Mouse (Mus musculus) embryonic facial prominence, embryonic 15.5 days (tissue): ENCODE data around the gene Rtl1. TPM values are rescaled to one million over a fixed set of nuclear protein-coding genes. Genes with fewer than 3 reads are reported as not detected.

Experiments used
- ATAC-seq: fragments of 200-750 bp; cut with Nextera tagmentation; 2 replicates; pipeline ENCODE4 v1.8.0; 2017; ENCODE audit warnings: low read depth, moderate TSS enrichment; ENCODE audit not compliant: insufficient number of reproducible peaks, low FRiP score, low TSS enrichment
- H3K27ac ChIP-seq: fragments of 300-500 bp; sonication (generic); replicated peaks from 2 replicates; pipeline ENCODE4 v1.5.1; 2015; ENCODE audit warnings: mild to moderate bottlenecking, inconsistent platforms
- H3K27me3 ChIP-seq: fragments of 300-500 bp; sonication (generic); 2 replicates; pipeline ENCODE4 v1.6.1; 2015; ENCODE audit warnings: inconsistent platforms
- H3K36me3 ChIP-seq: fragments of 300-500 bp; sonication (generic); 2 replicates; pipeline ENCODE4 v1.6.1; 2015; ENCODE audit warnings: mild to moderate bottlenecking, inconsistent platforms
- H3K4me1 ChIP-seq: fragments of 300-500 bp; sonication (generic); 2 replicates; pipeline ENCODE4 v1.6.1; 2015; ENCODE audit warnings: inconsistent platforms
- H3K4me2 ChIP-seq: fragments of 300-500 bp; sonication (generic); replicated peaks from 2 replicates; pipeline ENCODE4 v1.6.1; 2015; ENCODE audit warnings: mild to moderate bottlenecking, inconsistent platforms
- H3K4me3 ChIP-seq: fragments of 300-500 bp; sonication (generic); replicated peaks from 2 replicates; pipeline ENCODE4 v1.5.1; 2015; ENCODE audit warnings: mild to moderate bottlenecking, inconsistent platforms
- H3K9ac ChIP-seq: fragments of 300-500 bp; sonication (generic); 2 replicates; pipeline ENCODE4 v1.6.1; 2015; ENCODE audit warnings: inconsistent platforms
- H3K9me3 ChIP-seq: fragments of 300-500 bp; sonication (generic); replicated peaks from 2 replicates; pipeline ENCODE4 v1.6.1; 2016; ENCODE audit warnings: inconsistent platforms
- WGBS: fragments of 180-500 bp; shearing (Covaris S2); methylation state at CpG from one replicate; pipeline ENCODE4 v1.1.7; 2015; 5-methylcytosine and 5-hydroxymethylcytosine counted together
- microRNA counts: library from miRNA; unstranded; fragments of <30 nt; microRNA quantifications from one replicate; lab custom pipeline; 2016
- microRNA-seq: library from miRNA; unstranded; fragments of <30 nt; microRNA quantifications from one replicate; pipeline ENCODE4, GENCODE M21; 2016; ENCODE audit warnings: borderline number of aligned reads
- polyA plus RNA-seq: library from polyadenylated mRNA; unstranded; fragments of >200 nt; fragmentation: Nextera tagmentation; extraction: Ambion mirVana; gene quantifications from 2 replicates; pipeline ENCODE4 v1.2.1, GENCODE M21; 2015

Gene Rtl1
- polyA plus RNA-seq, 1 experiment from 2014 or later: 3.6 TPM

DNA sequence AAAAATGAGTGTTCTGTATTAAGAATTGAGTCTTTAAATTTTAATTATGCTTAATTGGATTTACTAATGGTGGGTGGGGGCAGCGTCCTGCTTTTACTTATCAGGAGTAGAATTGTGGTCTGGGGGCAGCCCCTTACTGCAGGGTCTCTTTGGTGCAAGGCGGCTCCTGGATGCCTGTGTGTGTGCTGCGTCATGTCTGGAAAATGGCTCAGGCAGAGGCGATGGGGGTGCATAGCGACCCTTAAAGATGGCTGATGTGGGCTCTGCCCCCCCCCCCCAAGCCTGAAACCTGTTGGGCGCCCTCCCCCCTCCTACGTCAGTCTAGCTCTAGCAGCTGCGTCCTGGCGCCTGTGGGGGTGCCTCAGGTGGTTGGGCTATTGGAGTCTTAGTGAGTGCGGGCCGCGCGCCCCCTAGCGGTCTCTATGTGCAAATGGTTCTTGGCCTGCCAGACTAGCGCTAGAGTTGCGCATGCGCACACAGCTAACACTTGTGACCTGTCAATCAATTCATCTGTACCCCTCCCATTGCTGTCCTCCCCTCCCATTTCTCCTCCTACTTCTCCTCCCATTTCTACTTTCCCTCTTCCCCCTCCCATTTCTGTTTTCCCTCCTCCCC, 57.4 kb downstream of the Rtl1 start:
- Histone ChIP-seq H3K4me1 (peaks cover 8% of the 10 kb centered on the region; the same call in 1 of the 2 replicates), H3K9ac (no peak overlapping the region), H3K27me3 (no peaks in the 10 kb centered on the region), H3K4me3 (peak overlapping the region; percentile 50), H3K27ac (no peak overlapping the region), H3K36me3 (peaks cover 8% of the 10 kb centered on the region), H3K9me3 (peaks cover 22% of the 10 kb centered on the region), H3K4me2 (no peak overlapping the region)
- 48% methylated on average over 17 of the region's 17 CpGs for WGBS
- peak; percentile 52 for ATAC-seq

DNA sequence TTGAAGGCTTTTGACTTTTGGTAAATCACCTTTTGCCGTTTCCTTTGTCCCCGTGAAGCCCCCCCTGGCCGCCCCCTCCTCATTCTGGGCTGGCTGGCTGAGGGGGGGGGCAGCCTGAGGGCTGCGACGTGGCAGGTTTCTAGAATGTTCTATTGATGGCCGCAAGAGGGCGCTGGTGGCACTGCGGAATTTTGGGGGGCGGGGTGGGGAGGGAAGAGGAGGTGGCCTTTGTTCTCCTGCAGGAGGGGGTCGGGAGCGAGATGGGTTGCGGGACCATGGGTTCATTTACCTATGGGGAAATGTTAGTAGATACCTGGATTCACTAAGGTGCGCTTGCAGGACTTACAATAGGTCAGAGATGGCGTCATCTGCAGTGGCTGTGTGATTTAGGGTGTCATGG, 58.1 kb downstream of the Rtl1 start:
- H3K4me1 ChIP-seq: peaks cover 8% of the 10 kb centered on the region; the same call in 1 of the 2 replicates
- H3K27ac ChIP-seq: peak overlapping the region; percentile 74
- H3K27me3 ChIP-seq: no peaks in the 10 kb centered on the region
- H3K36me3 ChIP-seq: peaks cover 5% of the 10 kb centered on the region
- H3K4me2 ChIP-seq: peak overlapping the region; percentile 40
- 48% methylated on average over 14 of the region's 14 CpGs for WGBS
- peaks cover 27% of the 10 kb centered on the region for H3K9me3 ChIP-seq
- H3K4me3 ChIP-seq: peak overlapping the region; percentile 50
- peak overlapping the region; percentile 40; the same call in 1 of the 2 replicates for H3K9ac ChIP-seq
- ATAC-seq: no peak

DNA sequence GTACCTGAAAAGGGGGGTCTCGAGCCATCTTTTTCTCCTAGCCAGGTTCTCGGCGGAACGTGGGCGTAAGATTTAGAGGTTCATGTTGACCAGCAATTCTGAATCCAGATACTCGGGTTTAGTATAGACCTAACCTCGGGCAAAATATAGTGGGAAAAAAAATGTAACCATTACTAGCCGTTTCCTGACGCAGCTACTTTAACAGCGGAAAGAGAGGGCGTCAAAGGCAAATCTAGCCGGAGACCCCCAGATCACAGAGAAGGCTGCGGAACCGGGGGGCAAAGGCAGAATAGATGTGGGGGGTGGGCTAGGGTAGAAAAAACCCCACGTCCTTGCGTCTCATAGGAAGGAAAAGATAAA, 58.6 kb downstream of the Rtl1 start:
- peak overlapping the region; percentile 50 for H3K4me3 ChIP-seq
- H3K27ac ChIP-seq: peak overlapping the region; percentile 74
- peak overlapping the region; percentile 40 for H3K4me2 ChIP-seq
- peak overlapping the region; percentile 40 for H3K9ac ChIP-seq
- H3K9me3 ChIP-seq: peaks cover 30% of the 10 kb centered on the region
- 51% methylated on average over 16 of the region's 16 CpGs for WGBS
- H3K4me1 ChIP-seq: peaks cover 7% of the 10 kb centered on the region; the same call in 1 of the 2 replicates
- no peak for ATAC-seq
- H3K36me3 ChIP-seq: peaks cover 3% of the 10 kb centered on the region
- no peaks in the 10 kb centered on the region for H3K27me3 ChIP-seq

DNA sequence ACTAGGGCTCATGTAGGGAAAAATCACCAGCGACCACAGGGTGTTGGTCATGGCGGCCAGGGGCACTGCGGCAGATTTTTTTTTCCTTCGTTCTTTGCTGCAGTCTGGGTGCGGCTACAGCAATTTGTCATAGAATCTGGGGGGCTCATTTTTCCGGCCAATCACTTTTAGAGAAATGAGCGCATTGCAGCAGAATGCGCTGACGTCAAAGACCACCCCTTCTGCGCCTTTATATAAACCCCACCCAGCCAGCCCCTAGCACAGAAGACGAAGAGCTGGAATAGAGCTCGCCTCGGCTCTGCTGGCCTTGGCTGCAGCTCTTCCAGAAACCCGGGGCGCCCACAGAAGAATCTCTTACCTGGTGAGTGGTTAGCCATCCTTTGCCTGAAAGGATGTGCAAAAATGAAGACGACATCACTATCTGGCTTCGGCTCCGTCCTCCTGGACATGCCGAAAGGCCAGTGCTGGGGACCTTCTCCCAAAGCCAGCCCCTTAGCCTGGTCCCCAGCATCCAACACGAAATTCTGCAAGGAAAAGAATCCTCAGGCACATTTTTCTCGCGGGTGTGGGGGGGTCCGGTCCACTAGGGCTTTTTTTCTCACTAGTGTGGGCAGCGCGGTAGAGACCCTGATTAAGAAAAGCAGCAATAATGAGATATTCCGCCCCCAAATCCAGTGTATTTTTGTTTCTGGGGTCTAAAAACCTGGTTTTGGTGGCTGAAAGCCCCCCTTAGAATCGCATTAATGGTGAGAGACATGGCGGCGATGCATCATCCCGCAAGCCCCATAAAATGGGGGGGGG, 59.2 kb downstream of the Rtl1 start:
- H3K4me3 ChIP-seq: peak overlapping the region; percentile 50
- peak; percentile 68; the same call in 1 of the 2 replicates for ATAC-seq
- H3K27ac ChIP-seq: peak overlapping the region; percentile 80
- no peaks in the 10 kb centered on the region for H3K36me3 ChIP-seq
- peak overlapping the region; percentile 40 for H3K4me2 ChIP-seq
- H3K4me1 ChIP-seq: peaks cover 1% of the 10 kb centered on the region; the same call in 1 of the 2 replicates
- H3K9ac ChIP-seq: peak overlapping the region; percentile 40
- no peaks in the 10 kb centered on the region for H3K27me3 ChIP-seq
- WGBS: 49% methylated on average over 30 of the region's 30 CpGs
- H3K9me3 ChIP-seq: peaks cover 30% of the 10 kb centered on the region

DNA sequence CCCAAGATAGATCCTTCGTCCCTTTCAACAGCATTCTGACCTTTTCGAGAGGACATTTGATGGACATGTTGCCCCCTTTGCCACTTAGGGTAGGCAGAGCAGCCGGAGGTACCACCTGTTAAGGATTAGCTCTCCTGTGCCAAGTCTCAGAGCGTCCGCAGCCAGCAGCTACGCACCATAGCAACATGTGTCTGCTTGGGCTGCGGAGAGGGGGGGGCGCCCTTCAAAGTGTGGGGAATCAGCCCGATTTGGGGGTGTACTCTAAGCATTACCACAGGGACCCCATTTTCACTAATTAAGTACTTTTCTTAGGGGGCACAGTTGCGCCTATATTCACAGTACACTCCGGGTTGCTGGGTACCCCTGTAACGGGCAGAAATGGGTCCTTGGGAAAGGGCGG, 60.2 kb downstream of the Rtl1 start:
- Histone ChIP-seq H3K4me2 (peak overlapping the region; percentile 40), H3K27ac (peak overlapping the region; percentile 80), H3K9me3 (peaks cover 30% of the 10 kb centered on the region), H3K4me3 (peak overlapping the region; percentile 50), H3K27me3 (no peaks in the 10 kb centered on the region), H3K4me1 (peaks cover 5% of the 10 kb centered on the region; the same call in 1 of the 2 replicates), H3K36me3 (no peaks in the 10 kb centered on the region), H3K9ac (no peak overlapping the region)
- ATAC-seq: no peak
- 50% methylated on average over 13 of the region's 13 CpGs for WGBS

MicroRNA genes within 50 kb of the gene (microRNA counts, 519-probe panel; counts per million panel counts)
- 1,678 counts per million, percentile 19 among the panel's probes with 10 or more counts for microRNA mmu-miR-1188 (lab: Ali Mortazavi, UCI)
- 3,865 counts per million, percentile 91 among the panel's probes with 10 or more counts for microRNA mmu-miR-127 (lab: Ali Mortazavi, UCI)
- microRNA mmu-miR-136 (lab: Ali Mortazavi, UCI): 4,002 counts per million, percentile 93 among the panel's probes with 10 or more counts
- microRNA mmu-miR-1906 (lab: Ali Mortazavi, UCI): 2,001 counts per million, percentile 39 among the panel's probes with 10 or more counts
- 1,699 counts per million, percentile 20 among the panel's probes with 10 or more counts for microRNA mmu-miR-337-3p (lab: Ali Mortazavi, UCI)
- microRNA mmu-miR-337-5p (lab: Ali Mortazavi, UCI): 1,699 counts per million, percentile 20 among the panel's probes with 10 or more counts
- 887 counts per million, percentile 3 among the panel's probes with 10 or more counts for microRNA mmu-miR-341 (lab: Ali Mortazavi, UCI)
- 2,476 counts per million, percentile 57 among the panel's probes with 10 or more counts for microRNA mmu-miR-370 (lab: Ali Mortazavi, UCI)
- 3,597 counts per million, percentile 85 among the panel's probes with 10 or more counts for microRNA mmu-miR-431 (lab: Ali Mortazavi, UCI)
- microRNA mmu-miR-432 (lab: Ali Mortazavi, UCI): not detected
- microRNA mmu-miR-433 (lab: Ali Mortazavi, UCI): 3,349 counts per million, percentile 79 among the panel's probes with 10 or more counts
- 3,665 counts per million, percentile 87 among the panel's probes with 10 or more counts for microRNA mmu-miR-434-3p (lab: Ali Mortazavi, UCI)
- 2,806 counts per million, percentile 67 among the panel's probes with 10 or more counts for microRNA mmu-miR-434-5p (lab: Ali Mortazavi, UCI)
- microRNA mmu-miR-493 (lab: Ali Mortazavi, UCI): 2,318 counts per million, percentile 52 among the panel's probes with 10 or more counts
- 1,032 counts per million, percentile 5 among the panel's probes with 10 or more counts for microRNA mmu-miR-540-3p (lab: Ali Mortazavi, UCI)
- microRNA mmu-miR-540-5p (lab: Ali Mortazavi, UCI): not detected
- microRNA mmu-miR-665 (lab: Ali Mortazavi, UCI): 942 counts per million, percentile 4 among the panel's probes with 10 or more counts
- not detected for microRNA mmu-miR-673-3p (lab: Ali Mortazavi, UCI)
- microRNA mmu-miR-673-5p (lab: Ali Mortazavi, UCI): 2,049 counts per million, percentile 42 among the panel's probes with 10 or more counts
- 1,547 counts per million, percentile 13 among the panel's probes with 10 or more counts for microRNA mmu-miR-770-3p (lab: Ali Mortazavi, UCI)
- 1,417 counts per million, percentile 10 among the panel's probes with 10 or more counts for microRNA mmu-miR-770-5p (lab: Ali Mortazavi, UCI)

Small RNA genes within 50 kb of the gene (microRNA-seq; reads per million reads assigned to microRNA genes)
- not detected for gene Gm23912
- 6.6 reads per million, percentile 25 among the genes with 10 or more reads in this experiment for gene Mir1188
- gene Mir127: 8,933 reads per million, percentile 94 among the genes with 10 or more reads in this experiment
- not detected for gene Mir136
- not detected for gene Mir1906-1
- gene Mir3070a: 3.1 reads per million, percentile 14 among the genes with 10 or more reads in this experiment
- not detected for gene Mir3070b
- gene Mir3071: not detected
- gene Mir337: not detected
- 682 reads per million, percentile 73 among the genes with 10 or more reads in this experiment for gene Mir341
- not detected for gene Mir3544
- gene Mir370: 448 reads per million, percentile 70 among the genes with 10 or more reads in this experiment
- gene Mir431: 5,163 reads per million, percentile 90 among the genes with 10 or more reads in this experiment
- gene Mir432: not detected
- gene Mir433: 1,070 reads per million, percentile 76 among the genes with 10 or more reads in this experiment
- 1,542 reads per million, percentile 80 among the genes with 10 or more reads in this experiment for gene Mir434
- gene Mir493: 179 reads per million, percentile 61 among the genes with 10 or more reads in this experiment
- 527 reads per million, percentile 72 among the genes with 10 or more reads in this experiment for gene Mir540
- gene Mir665: 353 reads per million, percentile 69 among the genes with 10 or more reads in this experiment
- 134 reads per million, percentile 57 among the genes with 10 or more reads in this experiment for gene Mir673
- gene Mir770: 98.3 reads per million, percentile 54 among the genes with 10 or more reads in this experiment

Other genes with a start within 250 kb of the Rtl1 start
- 710 and 761 TPM in 2 replicates for gene Dlk1, start 147.5 kb downstream of the Rtl1 start, polyA plus RNA-seq